Mouse (Mus musculus): ENCODE measurements at regions not wholly inside any gene's neighbourhood (a gene's known extent, or its start where the extent isn't known, plus 50 kb on each side); places are given as distances from the start of the nearest gene placed in this dataset.

- TF ChIP-seq TAL1 (conservative IDR thresholded peaks at IDR 0.05; ENCODE audit: low read depth, low read length), result no peak
- no peak for TF ChIP-seq CTCF (IDR thresholded peaks at IDR 0.05; ENCODE audit: low read depth, low read length)
- TF ChIP-seq GATA1 (IDR thresholded peaks at IDR 0.05; ENCODE audit: borderline replicate concordance, low read length), result no peak
These were observed 77.3 kb upstream of the Oxgr1 start for GRCm38 (mm10) chr14:120119506-120119905.

All from G1E (cell line).